Mouse (Mus musculus): ENCODE data around the gene Optn.

GRCm38 (mm10) chr2:5045269-5045965 lies 18.4 kb downstream of the Optn start:
- TF ChIP-seq CTCF (IDR thresholded peaks at IDR 0.05; ENCODE audit: low read depth) (no peak), EP300 (IDR thresholded peaks at IDR 0.05; ENCODE audit: low read depth) (no peak)
